Mouse (Mus musculus) neural tube, embryonic 11.5 days (tissue): ENCODE results near the gene Vmn2r53. TPM values are rescaled to one million over a fixed set of nuclear protein-coding genes. Genes with fewer than 3 reads are reported as not detected.
"Not testable (repeated sequence)": the region's sequence is repeated elsewhere in the genome, so short reads cannot be mapped to it uniquely, and the experiment has no call there.

ENCODE experiments used
- ATAC-seq: fragments of 200-750 bp; cut with Nextera tagmentation; 2 replicates; pipeline ENCODE4 v1.8.0; 2017; ENCODE audit warnings: moderate number of reproducible peaks, mild to moderate bottlenecking, moderate TSS enrichment, moderate library complexity; ENCODE audit not compliant: insufficient read depth, low FRiP score, low TSS enrichment
- DNase-seq: peaks from one replicate; pipeline ENCODE4 v3.0.0-alpha.2; 2015; ENCODE audit warnings: low spot score
- H3K27ac ChIP-seq: fragments of 300-500 bp; sonication (generic); 2 replicates; pipeline ENCODE4 v1.5.1; 2014; ENCODE audit warnings: low read depth, mild to moderate bottlenecking, low read length
- H3K27me3 ChIP-seq: fragments of 300-500 bp; sonication (generic); 2 replicates; pipeline ENCODE4 v1.6.1; 2014; ENCODE audit warnings: mild to moderate bottlenecking, low read length, mixed read lengths; ENCODE audit not compliant: control insufficient read depth, insufficient read depth
- H3K36me3 ChIP-seq: fragments of 300-500 bp; sonication (generic); 2 replicates; pipeline ENCODE4 v1.6.1; 2014; ENCODE audit warnings: mild to moderate bottlenecking, low read length, moderate library complexity, mixed read lengths; ENCODE audit not compliant: control insufficient read depth, insufficient read depth
- H3K4me1 ChIP-seq: fragments of 300-500 bp; sonication (generic); 2 replicates; pipeline ENCODE4 v1.6.1; 2014; ENCODE audit warnings: low read length, mixed read lengths; ENCODE audit not compliant: control insufficient read depth, insufficient read depth
- H3K4me2 ChIP-seq: fragments of 300-500 bp; sonication (generic); 2 replicates; pipeline ENCODE4 v1.6.1; 2014; ENCODE audit warnings: low read depth, mild to moderate bottlenecking, moderate library complexity
- H3K4me3 ChIP-seq: fragments of 300-500 bp; sonication (generic); 2 replicates; pipeline ENCODE4 v1.5.1; 2014; ENCODE audit warnings: low read depth, low read length
- H3K9ac ChIP-seq: fragments of 300-500 bp; sonication (generic); 2 replicates; pipeline ENCODE4 v1.6.1; 2014; ENCODE audit warnings: mild to moderate bottlenecking, low read length
- H3K9me3 ChIP-seq: fragments of 300-500 bp; sonication (generic); 2 replicates; pipeline ENCODE4 v1.6.1; 2016; ENCODE audit warnings: low read length; ENCODE audit not compliant: control insufficient read depth
- WGBS: fragments of 180-500 bp; shearing (Covaris S2); extraction: QIAGEN DNeasy Blood & Tissue Kit; methylation state at CpG from one replicate; pipeline ENCODE4 v1.1.7; 2014; 5-methylcytosine and 5-hydroxymethylcytosine counted together
- polyA plus RNA-seq: library from polyadenylated mRNA; unstranded; fragments of >200 nt; fragmentation: Nextera tagmentation; extraction: Ambion mirVana; gene quantifications from 2 replicates; pipeline ENCODE4 v1.2.1, GENCODE M21; 2014

Gene Vmn2r53
- 0.01 TPM in 1 of 2 replicates, not detected in the other for polyA plus RNA-seq

- Histone ChIP-seq H3K4me1 (no peaks in the 10 kb centered on the region), H3K4me2 (no peak within 1 kb of the TSS), H3K9ac (no peak within 1 kb of the TSS)
Observed at GRCm38 (mm10) chr7:12608688-12609087, at the start of gene Vmn2r53. Vmn2r53 (minus strand) TSS chr7:12608788.

GRCm38 (mm10) chr7:12640219-12640618, 31.6 kb upstream of the Vmn2r53 start, which contains the start of gene Vmn2r54:
Vmn2r54 (minus strand) TSS chr7:12640319.
- not testable (repeated sequence) for H3K27ac ChIP-seq, H3K4me3 ChIP-seq, H3K4me2 ChIP-seq, H3K36me3 ChIP-seq, H3K27me3 ChIP-seq, DNase-seq, H3K4me1 ChIP-seq, H3K9me3 ChIP-seq, ATAC-seq, H3K9ac ChIP-seq
- 82% methylated on average over 3 of the region's 4 CpGs for WGBS

More at GRCm38 (mm10) chr7:12608688-12609087, at the start of gene Vmn2r53:
- DNase-seq = no peak
- Histone ChIP-seq H3K9me3 (0 out of 2 replicates have a peak, but pooled peaks cover 5% of the 10 kb centered on the region), H3K4me3 (no peak within 1 kb of the TSS), H3K27me3 (no peaks in the 10 kb centered on the region), H3K27ac (no peak within 1 kb of the TSS), H3K36me3 (no peaks in the 10 kb centered on the region)
- no peak for ATAC-seq

Other genes with a start within 250 kb of the Vmn2r53 start
- gene Vmn1r84, start 239.5 kb downstream of the Vmn2r53 start, polyA plus RNA-seq = not detected in 2 replicates
- 4.0 and 5.2 TPM in 2 replicates for gene Zfp551, start 186.0 kb downstream of the Vmn2r53 start, polyA plus RNA-seq
- 46.7 and 48.0 TPM in 2 replicates for gene Zfp606, start 130.5 kb downstream of the Vmn2r53 start, polyA plus RNA-seq
- gene 2900092C05Rik, start 96.3 kb downstream of the Vmn2r53 start, polyA plus RNA-seq = not detected in 2 replicates
- gene Vmn2r54, start 31.5 kb upstream of the Vmn2r53 start, polyA plus RNA-seq = not detected in 2 replicates
- gene Vmn2r55, start 76.2 kb upstream of the Vmn2r53 start, polyA plus RNA-seq = not detected in 2 replicates
- gene Vmn2r56, start 126.2 kb upstream of the Vmn2r53 start, polyA plus RNA-seq = 0.03 TPM in 1 of 2 replicates, not detected in the other
- gene Zscan18, start 194.8 kb upstream of the Vmn2r53 start, polyA plus RNA-seq = 12.5 and 13.9 TPM in 2 replicates
- gene Zfp329, start 210.1 kb upstream of the Vmn2r53 start, polyA plus RNA-seq = 19.2 and 19.9 TPM in 2 replicates
- gene Zfp110, start 226.0 kb upstream of the Vmn2r53 start, polyA plus RNA-seq = 29.4 and 32.7 TPM in 2 replicates